Mouse (Mus musculus) gastrocnemius, postnatal 10 days (tissue): ENCODE data around the gene Ccdc73. TPM values are rescaled to one million over a fixed set of nuclear protein-coding genes. Genes with fewer than 3 reads are reported as not detected.

Experiments
- DNase-seq: peaks from one replicate; pipeline ENCODE4 v3.0.0; 2021; ENCODE audit warnings: mixed read lengths
- total RNA-seq, 2 experiments: library from RNA; stranded (reverse); gene quantifications; 2 replicates each; pipeline ENCODE4 v1.2.3; 2021

The Ccdc73 gene
- total RNA-seq, 2 experiments from 2014 or later: 3.0 to 4.1 TPM

DNA sequence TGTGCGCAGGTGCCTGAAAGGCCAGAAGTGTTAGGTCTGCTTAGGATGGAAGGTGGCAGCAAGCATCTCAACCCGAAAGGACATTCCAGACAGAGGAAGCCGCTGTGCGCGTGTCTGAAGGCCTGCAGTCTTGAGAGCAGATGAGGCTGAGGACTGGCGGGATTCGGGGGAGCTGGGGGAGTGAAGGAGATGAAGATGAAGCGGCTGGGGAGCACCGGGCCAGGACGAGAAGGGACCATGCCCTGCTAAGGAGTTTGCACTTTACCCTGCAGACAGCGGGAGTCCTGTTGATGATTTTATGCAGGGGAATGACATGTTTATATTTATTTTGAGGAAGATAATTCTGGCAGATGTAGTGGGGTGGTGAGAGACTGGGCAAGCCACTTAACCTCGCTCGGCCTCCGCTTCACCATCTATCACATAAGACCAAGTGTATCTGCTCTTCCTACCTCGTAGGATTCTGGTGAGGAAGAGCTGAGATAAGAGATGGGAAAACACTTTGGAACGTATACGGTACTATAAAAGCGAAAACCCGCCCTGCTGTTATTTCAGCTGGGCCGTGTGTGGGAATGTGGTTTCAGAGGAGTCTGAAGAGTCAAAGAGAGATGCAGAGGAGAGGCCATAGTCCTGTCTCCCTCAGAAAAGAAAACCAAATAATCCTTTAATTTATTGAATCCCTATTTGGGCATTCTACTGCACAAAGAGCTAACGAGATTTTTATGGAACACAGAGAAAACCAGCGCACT is 159.5 kb downstream of the Ccdc73 start:
- DNase-seq: no peak

DNA sequence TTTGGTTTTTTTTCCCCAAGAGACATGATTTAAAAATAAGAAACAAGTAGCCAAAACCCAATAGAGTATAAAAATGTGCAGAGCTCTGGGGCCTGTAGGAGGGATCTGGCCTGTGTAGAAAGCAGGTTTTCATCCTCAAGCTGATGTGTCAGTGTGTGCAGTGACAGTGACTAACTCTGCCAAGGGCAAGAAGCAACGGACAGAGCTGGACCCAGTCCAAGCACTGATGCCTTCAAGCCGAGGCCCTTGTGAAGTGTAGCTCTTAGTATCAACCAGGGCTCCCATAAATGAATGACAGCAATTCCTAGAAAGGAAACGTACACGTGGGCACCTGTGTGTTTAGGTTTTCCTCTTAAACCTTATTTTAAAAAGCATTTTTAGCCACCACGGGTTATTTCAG is 161.2 kb downstream of the Ccdc73 start:
- DNase-seq: no peak

DNA sequence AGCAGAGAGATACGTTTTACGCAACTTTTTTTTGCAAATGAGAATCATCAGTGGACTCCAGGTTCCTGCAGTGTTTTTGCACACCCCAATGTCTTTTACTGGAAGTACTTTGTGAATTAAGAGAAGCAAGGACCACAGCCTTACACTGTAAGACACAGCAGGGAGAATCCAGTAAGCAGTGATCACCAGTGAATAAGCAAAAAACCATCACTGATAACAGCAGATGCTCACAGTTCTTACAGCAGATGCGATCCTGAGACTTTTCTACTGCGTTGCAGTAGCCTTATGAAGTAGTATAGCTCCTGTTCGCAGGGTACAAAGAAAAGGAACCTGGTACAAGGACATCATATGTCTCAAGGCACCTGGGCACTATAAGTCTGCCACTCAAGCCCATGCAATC is 162.9 kb downstream of the Ccdc73 start:
- DNase-seq: no peak

DNA sequence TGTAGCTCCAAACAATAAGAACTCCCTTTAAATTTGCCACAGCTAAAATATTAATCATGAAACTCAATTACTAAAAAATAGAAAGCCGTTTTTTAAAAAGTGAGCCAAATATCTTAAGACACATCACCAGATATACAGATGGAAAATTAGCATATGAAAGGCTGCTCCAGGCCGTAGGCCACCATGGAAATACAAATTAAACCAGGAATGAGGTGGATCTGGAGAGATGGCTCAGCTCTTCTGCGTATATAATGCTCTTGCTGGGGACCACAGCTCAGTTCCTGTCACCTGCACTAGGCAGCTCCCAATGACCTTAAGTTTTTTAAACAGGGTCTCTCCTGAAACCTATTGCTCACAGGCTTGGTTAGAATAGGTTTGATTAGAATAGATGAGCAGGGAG is 166.5 kb downstream of the Ccdc73 start:
- no peak for DNase-seq

DNA sequence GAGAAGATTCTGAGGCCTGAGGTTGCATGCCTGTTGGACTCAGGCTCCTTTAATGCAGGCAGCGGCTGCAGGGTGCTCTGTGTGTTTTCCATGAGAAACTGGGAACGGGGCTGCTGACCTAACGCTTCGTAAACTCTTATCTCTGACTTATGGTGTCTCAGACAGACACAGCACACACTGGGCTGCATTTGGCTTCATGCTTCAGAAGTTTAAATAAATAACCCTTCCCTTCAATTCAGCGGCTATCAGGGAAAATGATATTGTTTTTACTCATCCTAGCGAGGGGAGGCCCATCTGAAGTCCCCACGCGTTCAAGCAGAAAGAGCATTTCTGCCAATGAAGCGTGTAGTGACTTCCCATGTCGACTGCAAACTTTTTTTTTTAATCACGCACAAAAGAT is 168.4 kb downstream of the Ccdc73 start:
- DNase-seq: no peak

DNA sequence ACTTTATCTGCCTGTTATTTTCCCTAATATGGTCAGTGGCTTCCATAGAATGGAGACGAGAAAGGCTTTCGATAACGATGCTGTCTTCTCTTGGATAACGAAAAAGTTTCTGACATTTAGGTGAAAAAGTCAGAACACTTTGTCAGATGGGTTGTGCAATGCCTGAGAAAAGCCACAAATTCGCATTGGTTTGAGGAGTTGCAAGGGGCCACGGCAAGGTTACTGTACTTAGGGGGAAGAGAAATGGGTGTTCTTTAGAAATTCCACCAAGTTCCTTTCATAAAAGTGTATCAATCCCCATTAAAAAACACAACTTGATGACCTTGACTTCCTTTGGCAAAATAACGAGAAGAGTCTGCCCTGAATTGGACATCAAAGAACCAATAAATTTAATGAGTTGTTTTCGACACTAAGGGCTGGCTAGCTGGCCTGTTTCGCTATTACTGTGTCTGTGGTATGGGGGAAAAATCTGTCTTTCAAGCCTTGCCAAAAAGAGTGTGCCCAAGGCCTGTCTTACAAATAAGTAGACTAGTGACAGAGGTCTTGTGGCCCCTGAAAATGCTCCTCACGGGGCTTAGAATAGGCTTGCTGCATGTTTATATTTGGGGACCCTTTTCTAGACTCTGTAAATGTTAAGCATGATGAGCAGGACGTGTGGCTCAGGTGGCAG is 168.9 kb downstream of the Ccdc73 start:
- no peak for DNase-seq

DNA sequence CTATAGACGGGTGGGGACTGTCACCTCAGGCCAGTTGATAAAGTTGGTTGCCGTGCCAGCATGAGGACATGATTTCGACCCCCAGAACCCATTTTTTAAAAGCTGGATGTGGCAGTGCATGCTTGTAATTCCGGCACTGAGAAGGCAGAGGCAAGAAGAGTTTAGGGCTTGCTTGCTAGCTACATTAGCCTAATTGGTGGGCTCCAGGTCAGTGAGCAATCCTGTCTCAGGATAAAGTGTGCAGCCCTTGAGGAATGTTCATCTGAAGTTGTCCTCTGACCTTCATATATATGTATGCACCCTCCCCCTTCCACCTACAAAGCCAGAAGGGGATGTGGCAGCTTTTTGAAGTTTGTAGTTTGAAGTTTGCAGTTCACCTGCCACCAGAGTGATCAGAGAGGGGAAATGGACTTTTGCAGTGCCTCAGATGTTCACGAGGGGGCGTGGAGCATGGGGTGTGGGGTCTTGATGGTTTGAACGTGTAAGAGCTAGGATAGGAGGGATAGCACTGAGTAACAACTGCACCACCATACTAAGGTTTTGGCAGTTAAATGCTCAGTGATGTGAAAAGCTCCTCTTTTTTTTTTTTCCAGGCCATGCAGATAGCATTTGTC is 170.5 kb downstream of the Ccdc73 start:
- no peak for DNase-seq

DNA sequence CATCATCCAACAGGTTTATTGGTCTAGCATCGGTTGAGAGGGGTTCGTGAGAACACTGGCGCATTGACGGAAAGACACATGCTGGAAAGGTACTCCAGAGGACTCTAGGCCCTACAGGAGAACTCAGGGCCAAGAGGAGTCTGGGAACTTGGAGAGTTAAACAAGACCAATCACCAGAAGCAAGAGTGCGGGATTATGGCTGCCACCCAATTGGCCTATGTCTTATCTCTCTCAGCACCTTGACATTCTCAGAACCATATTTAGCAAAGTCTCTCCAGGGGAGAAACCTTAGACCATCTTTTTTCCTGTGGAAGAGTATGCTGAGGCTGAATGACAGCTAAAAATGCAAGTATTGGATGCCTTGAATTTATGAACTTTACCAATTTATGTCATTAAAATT is 171.3 kb downstream of the Ccdc73 start:
- DNase-seq: no peak

DNA sequence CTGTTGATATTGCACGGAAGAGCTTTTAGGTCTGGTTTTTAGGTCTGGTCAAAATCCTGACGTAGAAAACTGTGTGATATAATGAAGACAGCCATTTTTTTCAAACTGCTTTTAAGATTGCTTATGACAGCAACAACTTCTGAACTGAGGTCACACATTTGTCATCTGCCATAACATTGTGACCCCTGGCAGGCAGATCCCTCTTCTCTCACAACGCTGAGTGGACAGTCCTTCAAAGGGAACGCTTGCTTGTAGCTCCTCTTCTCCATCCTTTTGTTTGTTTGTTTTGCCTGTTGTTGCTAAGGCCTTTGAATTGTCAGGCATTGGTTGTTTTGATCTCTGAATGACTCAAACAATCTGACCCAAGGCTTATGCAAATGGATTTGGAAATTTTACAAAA is 173.3 kb downstream of the Ccdc73 start:
- DNase-seq: no peak

DNA sequence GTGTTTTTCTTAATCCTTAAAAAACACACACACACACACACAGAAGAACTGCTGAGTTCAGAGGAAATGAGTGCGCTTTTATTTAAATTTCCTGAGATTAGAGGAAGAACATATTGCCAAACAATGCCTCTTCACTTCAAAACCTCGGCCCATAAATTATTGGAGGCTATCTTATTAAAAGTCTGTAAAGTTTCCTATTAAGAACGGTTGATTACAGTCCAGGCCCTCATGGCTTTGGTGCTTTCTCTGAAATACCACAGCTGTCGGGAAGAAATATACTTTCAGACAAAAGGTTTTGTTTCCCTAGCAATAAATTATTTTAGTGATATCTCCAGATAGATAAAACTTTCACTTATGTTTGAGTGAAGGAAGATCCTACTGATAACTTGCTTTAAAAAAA is 175.5 kb downstream of the Ccdc73 start:
- no peak for DNase-seq

DNA sequence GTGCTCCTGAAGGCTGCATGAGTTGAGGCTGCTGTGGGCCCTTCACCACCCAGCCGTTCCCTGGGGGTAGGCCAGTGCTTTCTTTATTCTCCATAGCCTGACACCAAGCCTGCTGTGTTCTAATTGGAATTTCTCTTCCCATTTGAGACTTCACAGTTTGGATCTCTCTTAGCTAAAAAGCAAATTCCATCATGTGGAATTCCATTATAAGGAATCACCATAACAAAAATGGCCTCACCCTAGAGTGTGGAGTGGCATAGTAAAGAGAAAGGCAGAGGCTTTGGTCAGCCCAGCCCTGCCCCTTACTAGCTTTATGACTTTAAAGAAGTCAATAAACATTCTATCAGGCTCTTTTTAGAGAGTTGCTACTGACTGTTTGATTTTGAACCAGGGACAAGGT is 180.7 kb downstream of the Ccdc73 start:
- no peak for DNase-seq

DNA sequence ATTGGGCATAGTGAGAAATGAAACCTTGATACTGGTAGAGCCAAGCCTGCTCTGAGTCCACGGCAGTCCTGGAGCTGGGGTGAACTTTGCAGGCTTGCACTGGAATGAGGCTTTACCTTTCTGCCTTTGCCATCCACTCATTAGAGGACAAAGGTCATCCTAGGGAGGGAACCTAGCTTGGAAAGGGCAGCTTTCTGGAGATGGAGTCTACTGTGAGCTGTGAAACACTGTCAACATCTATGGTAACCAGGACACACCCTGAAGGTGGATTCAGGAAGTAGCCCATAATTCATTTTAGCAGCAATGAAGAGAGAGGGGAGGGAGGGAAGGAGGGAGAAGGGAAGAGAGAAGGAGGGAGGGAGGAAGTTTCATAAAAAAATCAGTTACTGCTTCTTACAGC is 187.9 kb downstream of the Ccdc73 start:
- no peak for DNase-seq

DNA sequence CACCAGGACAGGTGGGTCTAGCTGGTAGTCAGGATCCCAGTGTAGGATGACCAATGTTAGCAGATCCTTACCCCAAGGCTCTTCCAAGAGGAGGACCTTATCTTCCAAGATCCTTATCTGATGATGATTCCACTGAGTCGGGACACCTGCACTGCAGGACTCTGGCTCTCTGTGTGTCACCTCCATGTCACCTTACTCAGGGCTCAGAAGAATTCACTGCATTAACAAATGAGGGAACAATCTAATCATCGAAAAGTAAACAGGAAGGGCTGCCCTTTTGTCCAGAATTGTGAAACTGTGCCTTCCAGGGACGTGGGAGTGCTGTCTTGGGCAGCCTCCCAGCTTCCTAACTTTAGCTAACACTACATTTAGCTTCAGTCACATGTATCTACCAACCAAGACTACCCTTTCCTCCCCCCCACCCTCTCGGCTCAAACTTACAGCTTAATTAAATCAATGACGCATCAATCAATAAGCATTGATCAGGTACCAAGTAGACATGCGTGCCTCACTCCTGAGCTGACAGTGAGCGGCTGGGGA is 191.0 kb downstream of the Ccdc73 start:
- no peak for DNase-seq

DNA sequence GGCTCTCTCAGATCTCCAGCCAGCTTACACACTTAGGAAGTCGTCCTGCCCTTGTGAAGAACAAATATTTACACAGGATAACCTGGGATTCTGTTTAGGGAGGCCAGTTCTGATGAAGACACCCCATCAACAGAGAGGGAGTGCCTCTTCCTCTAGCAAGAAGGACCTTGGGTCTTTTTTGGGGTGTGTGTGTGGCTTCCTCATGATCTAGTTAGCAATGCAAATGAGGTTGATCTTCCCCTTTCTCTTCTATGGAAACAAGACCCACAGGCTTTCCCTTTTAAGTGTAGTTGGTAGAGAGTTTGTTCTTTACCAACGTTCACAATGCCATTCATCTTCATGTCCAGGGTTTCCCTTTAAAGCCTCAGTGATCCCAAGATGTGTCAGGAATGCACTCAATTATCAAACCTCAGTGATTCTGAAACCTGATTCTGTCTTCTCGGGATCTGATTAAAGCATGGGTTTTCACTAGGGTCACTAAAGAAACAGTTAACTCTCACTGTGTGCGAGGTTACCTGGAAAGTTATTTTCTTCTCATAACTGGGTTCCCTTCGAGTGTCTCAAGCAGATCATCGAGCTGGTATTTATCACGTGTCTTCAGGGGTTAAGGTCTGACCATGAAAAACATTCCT is 195.3 kb downstream of the Ccdc73 start:
- no peak for DNase-seq

Other genes with a start within 250 kb of the Ccdc73 start
- 1 to 10 TPM; 5.7 to 7.2 TPM for gene Tcp11l1, start 155.6 kb upstream of the Ccdc73 start, total RNA-seq
- not detected for gene Pin1rt1, start 151.4 kb upstream of the Ccdc73 start, total RNA-seq
- 1 to 10 TPM; 2.3 to 3.0 TPM for gene Depdc7, start 124.9 kb upstream of the Ccdc73 start, total RNA-seq
- 10 to 100 TPM; 27.6 to 29.3 TPM for gene Qser1, start 51.0 kb upstream of the Ccdc73 start, total RNA-seq
- gene Prrg4, start 17.9 kb upstream of the Ccdc73 start, total RNA-seq: 1 to 10 TPM in 1 of 2 experiments, under 1 TPM in 1; 0.77 to 1.1 TPM
- gene Eif3m, start 149.3 kb downstream of the Ccdc73 start, total RNA-seq: 100 to 1,000 TPM; 112 to 115 TPM
- gene Gm11060, start 224.2 kb downstream of the Ccdc73 start, total RNA-seq: not detected